Mouse (Mus musculus): Measurements from ENCODE around the gene Actr6. TPM values are rescaled to one million over a fixed set of nuclear protein-coding genes. Genes with fewer than 3 reads are reported as not detected.

Actr6 gene
- total and polyA plus RNA-seq, 2 experiments: 1.8 to 19.6 TPM

DNA sequence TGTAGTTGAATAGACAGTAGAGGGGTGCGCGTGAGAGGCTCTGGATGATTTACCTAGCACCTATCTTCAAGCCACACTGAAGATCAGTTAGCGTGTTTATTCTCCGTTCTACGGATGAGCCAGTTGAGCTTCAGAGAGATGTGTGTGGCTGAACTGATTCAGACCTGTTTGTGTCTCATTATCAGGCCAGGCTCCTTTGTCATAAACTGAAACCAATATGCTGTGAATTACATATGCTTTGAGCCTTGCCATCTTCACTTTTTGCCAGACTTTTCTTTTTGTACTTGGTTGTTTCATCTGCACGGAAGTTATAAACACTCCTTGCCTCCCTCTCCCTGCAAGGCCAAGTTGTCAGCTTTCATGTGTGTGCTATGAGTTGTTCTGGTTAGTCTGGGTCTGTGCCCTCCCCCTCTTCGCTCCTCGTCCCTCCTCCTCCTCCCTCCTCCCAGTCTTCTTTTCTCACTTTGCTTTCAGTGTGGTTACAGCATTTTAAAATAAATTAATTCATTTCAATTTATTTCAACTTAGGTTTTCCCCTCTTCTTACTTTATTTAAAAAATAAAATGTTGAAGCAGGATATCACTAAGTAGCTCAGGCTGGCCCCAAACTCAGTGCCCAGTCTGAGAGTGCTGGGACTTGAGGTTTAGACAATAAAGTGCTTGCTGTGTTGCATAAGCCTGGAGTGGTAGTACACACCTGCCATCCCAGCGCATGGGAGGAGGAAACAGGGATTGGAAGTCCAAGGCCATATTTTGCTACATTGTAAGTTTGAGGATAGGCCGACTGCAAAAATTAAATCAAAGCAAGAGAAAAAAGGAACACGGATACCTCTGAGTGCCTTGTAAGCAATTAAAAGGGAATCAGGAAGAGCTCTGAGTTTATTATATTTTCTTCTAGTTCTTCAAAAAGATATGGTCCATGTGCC lies 34.0 kb upstream of the Actr6 start:
- WGBS: 81% methylated on average over 11 of the region's 11 CpGs

DNA sequence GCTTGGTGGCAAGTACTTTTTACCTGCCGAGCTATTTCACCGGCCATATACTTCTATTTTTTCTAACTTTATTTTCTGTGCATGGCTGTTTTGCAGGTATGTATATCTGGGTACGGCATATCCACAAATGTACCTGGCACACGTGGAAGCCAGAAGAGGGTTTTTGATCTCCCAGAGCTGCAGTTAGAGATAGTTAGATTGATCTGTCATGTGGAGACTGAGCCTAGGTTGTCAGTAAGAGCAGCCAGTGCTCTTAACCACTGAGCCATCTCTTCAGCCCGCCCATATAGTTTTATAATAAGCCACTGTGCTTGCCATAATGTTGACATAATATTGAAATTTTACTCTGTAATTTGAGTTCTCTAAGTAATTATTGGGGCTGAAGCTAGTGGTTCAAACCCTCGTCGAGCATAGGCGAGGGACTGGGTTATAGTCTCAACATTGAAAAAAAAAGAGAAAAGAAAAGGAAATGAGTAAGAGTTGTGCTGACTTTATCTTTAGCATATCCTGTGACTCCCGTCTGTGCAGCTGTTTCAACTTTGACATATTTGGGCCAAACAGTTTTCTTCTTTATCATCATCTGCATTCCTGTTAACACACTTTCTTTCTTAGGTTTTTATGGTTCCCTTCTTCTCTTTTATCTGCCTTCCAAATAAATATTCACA lies 32.5 kb upstream of the Actr6 start:
- no peaks in the 10 kb centered on the region for H3K27me3 ChIP-seq (ENCODE audit: control insufficient read depth, insufficient read depth, low read length)
- no peak overlapping the region for H3K4me3 ChIP-seq (ENCODE audit: insufficient read depth, low read depth, low read length)
- TF ChIP-seq CTCF (IDR thresholded peaks at IDR 0.05; ENCODE audit: low read depth, low read length) (no peak), POLR2A (IDR thresholded peaks at IDR 0.05; ENCODE audit: extremely low read depth, insufficient read depth, low read length) (no peak)
- no peak for DNase-seq (ENCODE audit: extremely low read depth, low read depth, low spot score)
- H3K27ac ChIP-seq (replicated peaks; ENCODE audit: insufficient read depth, low read depth, low read length): no peak overlapping the region
- peaks cover 13% of the 10 kb centered on the region for H3K4me1 ChIP-seq (ENCODE audit: control insufficient read depth, insufficient read depth, low read length)
- no peaks in the 10 kb centered on the region for H3K36me3 ChIP-seq (ENCODE audit: control insufficient read depth, insufficient read depth, low read length)
- WGBS: 76% methylated on average over 9 of the region's 9 CpGs
- no peak overlapping the region for H3K9ac ChIP-seq (ENCODE audit: low read depth, low read length)
- peaks cover 23% of the 10 kb centered on the region; the same call in 1 of the 2 replicates for H3K79me2 ChIP-seq (ENCODE audit: control insufficient read depth, insufficient read depth, low read length)

More for the DNA sequence above, 34.0 kb upstream of the Actr6 start:
- Histone ChIP-seq H3K4me3 (ENCODE audit: insufficient read depth, low read depth, low read length) (no peak overlapping the region), H3K27ac (replicated peaks; ENCODE audit: insufficient read depth, low read depth, low read length) (no peak overlapping the region), H3K4me1 (ENCODE audit: control insufficient read depth, insufficient read depth, low read length) (peaks cover 18% of the 10 kb centered on the region), H3K36me3 (ENCODE audit: control insufficient read depth, insufficient read depth, low read length) (no peaks in the 10 kb centered on the region), H3K9ac (ENCODE audit: low read depth, low read length) (no peak overlapping the region), H3K27me3 (ENCODE audit: control insufficient read depth, insufficient read depth, low read length) (no peaks in the 10 kb centered on the region), H3K79me2 (ENCODE audit: control insufficient read depth, insufficient read depth, low read length) (peaks cover 30% of the 10 kb centered on the region; the same call in 1 of the 2 replicates)
- TF ChIP-seq CTCF (IDR thresholded peaks at IDR 0.05; ENCODE audit: low read depth, low read length) (no peak), POLR2A (IDR thresholded peaks at IDR 0.05; ENCODE audit: extremely low read depth, insufficient read depth, low read length) (no peak)
- peak; percentile 51 for DNase-seq (ENCODE audit: extremely low read depth, low read depth, low spot score)

DNA sequence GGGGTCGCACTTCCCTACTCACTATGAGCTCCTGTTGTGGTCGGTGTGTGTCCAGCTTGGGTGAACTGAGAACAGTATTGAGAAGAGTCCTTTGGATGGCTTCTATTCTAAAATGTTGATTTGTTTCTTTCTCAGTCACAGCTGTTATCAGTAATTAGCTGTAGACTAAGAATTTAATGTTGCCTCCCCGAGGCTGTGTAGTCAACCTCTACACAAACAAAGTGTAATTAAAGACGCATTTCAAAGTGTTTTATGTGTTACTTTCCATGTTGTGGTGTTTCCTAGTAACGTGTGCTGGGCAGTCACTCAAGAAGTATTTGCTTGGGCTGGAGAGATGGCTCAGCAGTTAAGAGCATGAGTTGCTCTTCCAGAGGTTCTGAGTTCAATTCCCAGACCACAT lies 28.7 kb upstream of the Actr6 start:
- Histone ChIP-seq H3K27ac (replicated peaks; ENCODE audit: insufficient read depth, low read depth, low read length) (no peak overlapping the region), H3K9ac (ENCODE audit: low read depth, low read length) (no peak overlapping the region), H3K36me3 (ENCODE audit: control insufficient read depth, insufficient read depth, low read length) (no peaks in the 10 kb centered on the region), H3K27me3 (ENCODE audit: control insufficient read depth, insufficient read depth, low read length) (no peaks in the 10 kb centered on the region), H3K79me2 (ENCODE audit: control insufficient read depth, insufficient read depth, low read length) (peaks cover 26% of the 10 kb centered on the region; the same call in 1 of the 2 replicates), H3K4me1 (ENCODE audit: control insufficient read depth, insufficient read depth, low read length) (peaks cover 2% of the 10 kb centered on the region; the same call in 1 of the 2 replicates), H3K4me3 (ENCODE audit: insufficient read depth, low read depth, low read length) (no peak overlapping the region)
- no peak for DNase-seq (ENCODE audit: extremely low read depth, low read depth, low spot score)
- no peak for TF ChIP-seq CTCF (IDR thresholded peaks at IDR 0.05; ENCODE audit: low read depth, low read length)
- WGBS: 91% methylated on average over 5 of the region's 5 CpGs

- Histone ChIP-seq H3K4me3 (ENCODE audit: insufficient read depth, low read depth, low read length) (no peak overlapping the region), H3K79me2 (ENCODE audit: control insufficient read depth, insufficient read depth, low read length) (peaks cover 31% of the 10 kb centered on the region), H3K36me3 (ENCODE audit: control insufficient read depth, insufficient read depth, low read length) (no peaks in the 10 kb centered on the region), H3K27me3 (ENCODE audit: control insufficient read depth, insufficient read depth, low read length) (no peaks in the 10 kb centered on the region), H3K9ac (ENCODE audit: low read depth, low read length) (no peak overlapping the region), H3K4me1 (ENCODE audit: control insufficient read depth, insufficient read depth, low read length) (peaks cover 17% of the 10 kb centered on the region), H3K27ac (replicated peaks; ENCODE audit: insufficient read depth, low read depth, low read length) (peak overlapping the region; percentile 58)
- DNase-seq (ENCODE audit: extremely low read depth, low read depth, low spot score): peak; percentile 83
- peak; percentile 53 for TF ChIP-seq CTCF (IDR thresholded peaks at IDR 0.05; ENCODE audit: low read depth, low read length)
- TF ChIP-seq POLR2A (IDR thresholded peaks at IDR 0.05; ENCODE audit: extremely low read depth, insufficient read depth, low read length): no peak
- 41% methylated on average over 4 of the region's 4 CpGs for WGBS
Measured at GRCm38 (mm10) chr10:89755231-89755630, 23.1 kb upstream of the Actr6 start.

- peak overlapping the region; percentile 86 for H3K27ac ChIP-seq (replicated peaks; ENCODE audit: insufficient read depth, low read depth, low read length)
- peak; percentile 96 for DNase-seq (ENCODE audit: extremely low read depth, low read depth, low spot score)
- WGBS: 30% methylated on average over 5 of the region's 5 CpGs
Measured at GRCm38 (mm10) chr10:89751069-89751468, 19.0 kb upstream of the Actr6 start.

More at GRCm38 (mm10) chr10:89751069-89751468, 19.0 kb upstream of the Actr6 start:
- Histone ChIP-seq H3K4me1 (ENCODE audit: control insufficient read depth, insufficient read depth, low read length) (peaks cover 33% of the 10 kb centered on the region), H3K36me3 (ENCODE audit: control insufficient read depth, insufficient read depth, low read length) (no peaks in the 10 kb centered on the region), H3K9ac (ENCODE audit: low read depth, low read length) (no peak overlapping the region), H3K4me3 (ENCODE audit: insufficient read depth, low read depth, low read length) (no peak overlapping the region), H3K79me2 (ENCODE audit: control insufficient read depth, insufficient read depth, low read length) (peaks cover 34% of the 10 kb centered on the region), H3K27me3 (ENCODE audit: control insufficient read depth, insufficient read depth, low read length) (no peaks in the 10 kb centered on the region)
- TF ChIP-seq POLR2A (IDR thresholded peaks at IDR 0.05; ENCODE audit: extremely low read depth, insufficient read depth, low read length) (no peak), CTCF (IDR thresholded peaks at IDR 0.05; ENCODE audit: low read depth, low read length) (no peak)

All from liver, adult 2 months (tissue).